Mouse (Mus musculus): Measurements from ENCODE around the gene Pafah2. TPM values are rescaled to one million over a fixed set of nuclear protein-coding genes. Genes with fewer than 3 reads are reported as not detected.

Pafah2 gene
- polyA plus RNA-seq, 1 experiment from 2014 or later: 12.0 TPM

GRCm38 (mm10) chr4:134425088-134425487 is 29.0 kb downstream of the Pafah2 start:
- ATAC-seq (ENCODE audit: insufficient number of reproducible peaks, insufficient read depth, low FRiP score, low TSS enrichment, low read depth): no peak
- Histone ChIP-seq H3K27ac (no peak overlapping the region), H3K36me3 (peaks cover 33% of the 10 kb centered on the region), H3K4me1 (peaks cover 7% of the 10 kb centered on the region), H3K27me3 (no peaks in the 10 kb centered on the region), H3K9ac (no peak overlapping the region), H3K4me2 (no peak overlapping the region), H3K4me3 (no peak overlapping the region), H3K9me3 (no peaks in the 10 kb centered on the region)
- 74% methylated on average over 7 of the region's 7 CpGs for WGBS

- 23% methylated on average over 23 of the region's 23 CpGs for WGBS
- H3K9me3 ChIP-seq: no peaks in the 10 kb centered on the region
- H3K4me1 ChIP-seq: peaks cover 18% of the 10 kb centered on the region
- H3K36me3 ChIP-seq: peaks cover 14% of the 10 kb centered on the region
- no peak for ATAC-seq (ENCODE audit: insufficient number of reproducible peaks, insufficient read depth, low FRiP score, low TSS enrichment, low read depth)
- peak overlapping the region; percentile 46 for H3K4me2 ChIP-seq
- peak overlapping the region; percentile 89 for H3K27ac ChIP-seq
- H3K4me3 ChIP-seq: peak overlapping the region; percentile 10; the same call in 1 of the 2 replicates
- peak overlapping the region; percentile 57; the same call in 1 of the 2 replicates for H3K9ac ChIP-seq
- no peaks in the 10 kb centered on the region for H3K27me3 ChIP-seq
Observed at GRCm38 (mm10) chr4:134430381-134431004, 34.4 kb downstream of the Pafah2 start.

DNA sequence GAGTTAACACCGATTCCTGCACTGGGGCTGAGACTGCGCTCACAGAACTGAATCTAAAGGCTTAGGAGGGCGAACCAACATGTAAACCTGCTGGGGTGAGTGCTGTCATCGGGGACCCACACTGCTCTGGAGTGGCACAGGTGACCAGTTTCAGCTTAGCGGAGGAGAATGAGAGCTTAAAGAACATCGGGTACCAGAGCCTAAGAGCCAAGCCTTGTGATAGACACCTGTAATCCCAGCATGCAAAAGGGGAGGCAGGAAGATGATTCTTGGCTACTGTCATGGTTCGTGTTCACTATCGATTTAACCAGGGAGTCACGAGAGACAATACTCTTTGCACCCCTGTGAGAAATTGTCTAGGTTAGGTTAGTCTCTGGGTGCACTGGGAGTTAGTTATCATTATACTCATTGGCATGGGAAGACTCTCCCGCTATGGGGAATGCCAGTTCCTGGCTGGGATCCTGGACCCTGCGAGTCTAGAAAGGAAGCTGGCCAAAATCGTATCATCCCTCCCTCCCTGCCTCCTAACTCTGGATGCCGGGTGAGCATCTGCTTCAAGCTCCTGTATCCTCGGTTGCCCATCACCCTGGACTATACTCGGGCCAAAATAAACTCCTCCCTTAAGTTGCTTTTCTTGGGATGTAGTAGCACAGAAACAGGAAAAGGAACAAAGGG is 36.7 kb downstream of the Pafah2 start:
- no peak overlapping the region for H3K27ac ChIP-seq
- no peaks in the 10 kb centered on the region for H3K9me3 ChIP-seq
- no peaks in the 10 kb centered on the region for H3K36me3 ChIP-seq
- H3K4me2 ChIP-seq: no peak overlapping the region
- peaks cover 18% of the 10 kb centered on the region for H3K4me1 ChIP-seq
- WGBS: 85% methylated on average over 15 of the region's 15 CpGs
- H3K27me3 ChIP-seq: no peaks in the 10 kb centered on the region
- no peak overlapping the region for H3K4me3 ChIP-seq
- no peak overlapping the region for H3K9ac ChIP-seq
- no peak for ATAC-seq (ENCODE audit: insufficient number of reproducible peaks, insufficient read depth, low FRiP score, low TSS enrichment, low read depth)

- H3K4me2 ChIP-seq: no peak overlapping the region
- no peak overlapping the region for H3K4me3 ChIP-seq
- 45% methylated on average over 7 of the region's 7 CpGs for WGBS
- no peaks in the 10 kb centered on the region for H3K9me3 ChIP-seq
- no peak for ATAC-seq (ENCODE audit: insufficient number of reproducible peaks, insufficient read depth, low FRiP score, low TSS enrichment, low read depth)
- peaks cover 2% of the 10 kb centered on the region; the same call in 1 of the 2 replicates for H3K4me1 ChIP-seq
- no peaks in the 10 kb centered on the region for H3K27me3 ChIP-seq
- no peak overlapping the region for H3K27ac ChIP-seq
- no peak overlapping the region for H3K9ac ChIP-seq
- no peaks in the 10 kb centered on the region for H3K36me3 ChIP-seq
Observed at GRCm38 (mm10) chr4:134436185-134436584, 40.1 kb downstream of the Pafah2 start.

GRCm38 (mm10) chr4:134436659-134437058 is 40.5 kb downstream of the Pafah2 start:
- WGBS: 55% methylated on average over 10 of the region's 10 CpGs
- H3K9me3 ChIP-seq: no peaks in the 10 kb centered on the region
- no peak for ATAC-seq (ENCODE audit: insufficient number of reproducible peaks, insufficient read depth, low FRiP score, low TSS enrichment, low read depth)
- H3K36me3 ChIP-seq: no peaks in the 10 kb centered on the region
- no peak overlapping the region for H3K4me2 ChIP-seq
- H3K27me3 ChIP-seq: no peaks in the 10 kb centered on the region
- no peak overlapping the region for H3K9ac ChIP-seq
- no peak overlapping the region for H3K27ac ChIP-seq
- no peaks in the 10 kb centered on the region for H3K4me1 ChIP-seq
- no peak overlapping the region for H3K4me3 ChIP-seq

- Histone ChIP-seq H3K9ac (no peak overlapping the region), H3K4me2 (no peak overlapping the region), H3K9me3 (no peaks in the 10 kb centered on the region), H3K27ac (no peak overlapping the region), H3K4me3 (no peak overlapping the region), H3K36me3 (no peaks in the 10 kb centered on the region), H3K4me1 (no peaks in the 10 kb centered on the region), H3K27me3 (no peaks in the 10 kb centered on the region)
- 75% methylated on average over 3 of the region's 3 CpGs for WGBS
- no peak for ATAC-seq (ENCODE audit: insufficient number of reproducible peaks, insufficient read depth, low FRiP score, low TSS enrichment, low read depth)
Observed at GRCm38 (mm10) chr4:134439119-134439518, 43.0 kb downstream of the Pafah2 start.

- no peak overlapping the region for H3K27ac ChIP-seq
- no peaks in the 10 kb centered on the region for H3K36me3 ChIP-seq
- H3K4me1 ChIP-seq: no peaks in the 10 kb centered on the region
- H3K4me3 ChIP-seq: no peak overlapping the region
- no peaks in the 10 kb centered on the region for H3K27me3 ChIP-seq
- no peak overlapping the region for H3K9ac ChIP-seq
- no peak for ATAC-seq (ENCODE audit: insufficient number of reproducible peaks, insufficient read depth, low FRiP score, low TSS enrichment, low read depth)
- WGBS: 85% methylated on average over 4 of the region's 4 CpGs
- H3K4me2 ChIP-seq: no peak overlapping the region
- no peaks in the 10 kb centered on the region for H3K9me3 ChIP-seq
Observed at GRCm38 (mm10) chr4:134439919-134440318, 43.8 kb downstream of the Pafah2 start.

GRCm38 (mm10) chr4:134442216-134442615 is 46.1 kb downstream of the Pafah2 start:
- no peaks in the 10 kb centered on the region for H3K4me1 ChIP-seq
- WGBS: 85% methylated on average over 4 of the region's 4 CpGs
- H3K36me3 ChIP-seq: no peaks in the 10 kb centered on the region
- no peaks in the 10 kb centered on the region for H3K9me3 ChIP-seq
- H3K9ac ChIP-seq: no peak overlapping the region
- no peak overlapping the region for H3K27ac ChIP-seq
- no peak overlapping the region for H3K4me2 ChIP-seq
- H3K27me3 ChIP-seq: no peaks in the 10 kb centered on the region
- H3K4me3 ChIP-seq: no peak overlapping the region
- ATAC-seq (ENCODE audit: insufficient number of reproducible peaks, insufficient read depth, low FRiP score, low TSS enrichment, low read depth): no peak

DNA sequence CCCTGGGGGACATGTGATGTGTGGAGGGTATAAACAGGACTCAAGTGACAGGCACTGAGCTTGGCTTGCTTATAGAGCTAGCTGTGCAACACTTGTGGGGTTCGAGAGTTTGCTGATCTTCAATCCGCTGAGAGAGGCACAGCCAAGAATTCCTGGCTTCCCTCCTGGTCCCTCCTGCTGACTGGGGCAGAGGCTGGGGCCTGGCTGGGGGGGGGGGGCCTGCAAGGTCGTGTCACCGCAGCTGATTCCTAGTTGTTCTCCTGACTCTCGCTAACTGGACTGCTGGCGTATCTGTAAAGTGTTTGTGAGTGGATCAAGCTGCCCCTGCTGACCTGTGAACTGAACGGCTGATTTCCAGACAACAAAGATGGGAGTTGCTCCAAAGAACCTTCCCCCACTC is 47.5 kb downstream of the Pafah2 start:
- ATAC-seq (ENCODE audit: insufficient number of reproducible peaks, insufficient read depth, low FRiP score, low TSS enrichment, low read depth): no peak
- no peaks in the 10 kb centered on the region for H3K36me3 ChIP-seq
- H3K27me3 ChIP-seq: no peaks in the 10 kb centered on the region
- no peak overlapping the region for H3K4me2 ChIP-seq
- H3K9ac ChIP-seq: no peak overlapping the region
- no peak overlapping the region for H3K4me3 ChIP-seq
- H3K27ac ChIP-seq: no peak overlapping the region
- H3K9me3 ChIP-seq: no peaks in the 10 kb centered on the region
- WGBS: 60% methylated on average over 7 of the region's 7 CpGs
- no peaks in the 10 kb centered on the region for H3K4me1 ChIP-seq

DNA sequence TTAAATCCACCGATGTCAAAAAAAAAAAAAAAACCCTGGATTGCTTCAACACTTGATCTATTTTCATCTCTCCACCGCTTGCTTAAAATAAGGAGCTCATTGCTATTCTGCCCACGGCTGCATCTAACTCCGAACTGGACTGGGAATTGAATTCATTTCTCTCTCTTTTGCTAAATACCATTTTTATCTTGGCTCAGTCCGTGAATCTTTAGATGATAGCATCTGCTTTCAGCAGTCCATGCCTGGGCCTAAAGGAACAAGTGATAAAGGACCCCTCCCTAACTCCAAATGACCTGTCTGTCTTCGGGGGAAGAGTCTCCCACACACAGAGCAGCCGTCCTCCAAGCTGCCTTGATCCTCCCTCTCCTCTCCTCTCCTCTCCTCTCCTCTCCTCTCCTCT is 48.8 kb downstream of the Pafah2 start:
- Histone ChIP-seq H3K4me1 (peaks cover 4% of the 10 kb centered on the region), H3K9me3 (no peaks in the 10 kb centered on the region), H3K27me3 (peaks cover 3% of the 10 kb centered on the region), H3K36me3 (no peaks in the 10 kb centered on the region), H3K4me2 (no peak overlapping the region), H3K9ac (no peak overlapping the region), H3K4me3 (no peak overlapping the region), H3K27ac (no peak overlapping the region)
- no peak for ATAC-seq (ENCODE audit: insufficient number of reproducible peaks, insufficient read depth, low FRiP score, low TSS enrichment, low read depth)
- 62% methylated on average over 7 of the region's 7 CpGs for whole genome bisulfite sequencing

DNA sequence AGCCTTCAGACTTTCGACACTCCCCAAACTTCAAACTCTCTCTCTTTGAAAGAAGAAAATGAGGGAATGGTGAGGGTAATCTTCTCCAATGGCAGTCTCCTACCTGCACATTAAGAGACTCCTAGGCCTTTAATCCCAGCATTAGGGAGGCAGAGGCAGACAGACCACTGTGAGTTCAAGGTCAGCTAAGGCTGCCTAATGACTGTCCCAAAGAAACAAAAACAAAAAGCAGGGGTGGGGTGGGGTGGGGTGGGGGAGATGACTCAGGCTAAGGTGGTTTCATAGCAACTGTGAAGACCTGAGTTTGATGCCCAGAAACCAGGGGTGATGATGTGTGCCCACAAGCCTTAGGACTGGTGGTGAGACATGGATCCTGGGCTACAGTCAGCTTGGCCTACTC is 49.4 kb downstream of the Pafah2 start:
- H3K27ac ChIP-seq: no peak overlapping the region
- 61% methylated on average over 1 of the region's 1 CpGs for WGBS

DNA sequence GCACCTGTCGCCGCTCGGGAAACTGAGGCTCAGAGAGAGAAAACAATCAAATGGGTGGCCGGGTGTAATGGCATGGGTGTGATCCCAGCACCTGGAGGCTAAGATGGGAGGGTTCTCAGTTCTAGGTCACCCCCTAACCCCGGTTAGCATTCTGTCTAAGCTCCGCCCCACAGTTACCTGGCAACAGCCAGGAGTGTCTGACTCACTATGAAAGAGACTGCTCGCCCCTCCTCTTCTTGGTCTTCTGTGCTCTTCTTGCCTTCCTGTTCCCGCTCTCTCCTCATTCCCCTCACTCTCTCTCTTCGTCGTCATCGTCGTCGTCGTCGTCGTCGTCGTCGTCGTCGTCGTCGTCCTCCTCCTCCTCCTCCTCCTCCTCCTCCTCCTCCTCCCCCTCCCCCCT is 51.8 kb downstream of the Pafah2 start:
- Histone ChIP-seq H3K9ac (no peak overlapping the region), H3K27me3 (peaks cover 32% of the 10 kb centered on the region), H3K4me3 (no peak overlapping the region), H3K36me3 (no peaks in the 10 kb centered on the region), H3K4me2 (no peak overlapping the region), H3K27ac (no peak overlapping the region), H3K4me1 (peaks cover 15% of the 10 kb centered on the region), H3K9me3 (no peaks in the 10 kb centered on the region)
- ATAC-seq (ENCODE audit: insufficient number of reproducible peaks, insufficient read depth, low FRiP score, low TSS enrichment, low read depth): no peak
- 53% methylated on average over 23 of the region's 23 CpGs for WGBS

More for the DNA sequence above, 49.4 kb downstream of the Pafah2 start:
- ATAC-seq (ENCODE audit: insufficient number of reproducible peaks, insufficient read depth, low FRiP score, low TSS enrichment, low read depth): no peak
- no peak overlapping the region for H3K4me3 ChIP-seq
- peaks cover 8% of the 10 kb centered on the region for H3K27me3 ChIP-seq
- peaks cover 9% of the 10 kb centered on the region for H3K4me1 ChIP-seq
- H3K9ac ChIP-seq: no peak overlapping the region
- no peaks in the 10 kb centered on the region for H3K9me3 ChIP-seq
- H3K4me2 ChIP-seq: no peak overlapping the region
- no peaks in the 10 kb centered on the region for H3K36me3 ChIP-seq

Data from embryonic facial prominence, embryonic 13.5 days (tissue).